Mouse (Mus musculus) kidney, postnatal 36 days (tissue): ENCODE data around the gene Mrpl52.

Experiments used
- DNase-seq, 2 experiments: peaks; one replicate each; pipeline ENCODE4 v3.0.0; 2021 to 2022; ENCODE audit warnings: mixed read lengths in 2 of 2

Gene Mrpl52

DNA sequence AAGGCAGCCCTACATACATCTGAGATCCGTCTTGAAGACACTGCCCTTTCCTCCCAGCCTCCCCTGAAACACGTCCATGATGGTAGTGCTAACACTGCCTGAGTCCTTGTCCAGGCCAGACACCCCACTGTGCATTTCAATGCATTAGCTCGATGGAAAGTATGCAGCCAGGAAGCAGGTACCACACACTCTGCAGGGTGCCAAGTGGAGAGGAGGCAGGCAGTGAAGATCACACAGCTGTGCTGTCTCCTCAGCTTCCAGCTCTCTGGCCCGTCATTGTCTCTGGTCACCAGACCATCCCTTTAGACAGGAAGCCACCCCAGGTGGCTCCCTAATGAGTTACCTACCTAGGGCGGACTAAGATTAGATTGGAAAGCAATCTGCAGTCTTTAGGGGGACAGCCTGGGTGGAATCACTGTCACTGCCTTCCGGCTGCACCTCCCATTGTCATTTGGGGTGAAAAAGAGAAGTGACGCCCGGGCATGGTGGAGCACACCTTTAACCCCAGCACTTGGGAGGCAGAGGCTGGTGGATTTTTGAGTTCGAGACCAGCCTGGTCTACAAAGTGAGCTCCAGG lies 14.6 kb upstream of the Mrpl52 start:
- DNase-seq, result no peak

DNA sequence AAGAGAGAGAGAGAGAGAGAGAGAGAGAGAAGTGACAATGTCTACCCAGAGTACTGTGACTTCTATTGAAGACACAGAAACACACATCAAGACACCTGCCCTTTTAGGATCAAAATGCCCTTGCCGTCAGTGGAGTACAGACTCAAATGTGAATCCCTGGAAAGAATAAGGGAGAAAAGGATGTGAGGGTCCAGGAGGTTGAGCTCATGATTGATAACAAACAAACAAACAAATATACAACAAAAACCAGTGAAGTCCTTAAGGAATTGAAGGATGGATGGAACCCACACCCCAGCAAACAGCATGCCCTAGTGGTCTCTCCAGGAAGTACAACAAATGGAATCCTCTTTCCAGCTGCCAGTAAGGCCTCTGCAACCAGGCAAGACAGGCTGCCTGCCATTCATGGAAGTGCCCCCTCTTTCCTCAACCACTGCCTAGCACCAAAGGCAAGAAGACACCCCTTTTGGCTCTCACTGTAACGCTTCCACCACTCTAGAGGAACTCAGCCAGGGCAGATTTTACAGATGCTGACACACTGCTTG lies 14.0 kb upstream of the Mrpl52 start:
- peak; percentile 75 to 82 for DNase-seq

DNA sequence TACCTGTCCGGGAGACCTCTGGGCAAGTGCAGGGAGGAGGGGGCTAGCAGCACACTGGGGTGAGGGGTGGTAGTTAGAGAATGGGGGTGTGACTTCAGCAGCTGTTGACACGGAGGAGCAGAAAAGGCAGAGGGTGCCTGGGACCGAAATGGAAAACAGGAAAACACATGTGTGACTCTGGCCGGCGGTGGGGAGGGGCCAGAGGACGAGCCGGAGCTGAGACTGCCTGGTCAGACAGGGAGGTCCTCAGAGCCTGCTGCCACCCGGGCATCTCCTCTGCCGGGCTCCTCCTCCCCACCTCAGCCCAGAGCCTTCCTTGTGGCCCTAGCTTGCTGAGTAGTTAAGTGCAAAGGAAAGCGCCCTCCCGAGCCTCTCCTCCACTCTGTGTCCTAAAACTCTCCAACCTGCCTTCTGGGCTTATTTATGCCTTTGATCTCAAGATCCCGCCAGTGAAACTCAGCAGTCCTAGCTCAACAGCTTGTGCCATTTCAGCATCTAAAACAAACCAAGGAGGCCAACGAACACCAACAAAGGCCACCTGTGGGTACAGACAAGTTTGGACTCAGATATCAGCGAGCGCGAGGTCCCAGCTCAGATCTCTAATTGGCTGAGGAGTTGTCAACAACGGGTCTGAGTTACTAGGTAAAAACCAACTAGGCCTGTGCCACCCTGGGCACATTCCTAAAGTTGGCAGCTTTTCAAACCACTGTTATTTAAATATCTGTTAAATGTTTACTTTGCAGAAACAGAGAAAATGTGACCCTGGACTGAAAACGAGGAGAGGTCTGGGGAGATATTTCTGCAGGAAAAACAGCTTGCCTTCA lies 12.6 kb upstream of the Mrpl52 start:
- peak; percentile 81 for DNase-seq

DNA sequence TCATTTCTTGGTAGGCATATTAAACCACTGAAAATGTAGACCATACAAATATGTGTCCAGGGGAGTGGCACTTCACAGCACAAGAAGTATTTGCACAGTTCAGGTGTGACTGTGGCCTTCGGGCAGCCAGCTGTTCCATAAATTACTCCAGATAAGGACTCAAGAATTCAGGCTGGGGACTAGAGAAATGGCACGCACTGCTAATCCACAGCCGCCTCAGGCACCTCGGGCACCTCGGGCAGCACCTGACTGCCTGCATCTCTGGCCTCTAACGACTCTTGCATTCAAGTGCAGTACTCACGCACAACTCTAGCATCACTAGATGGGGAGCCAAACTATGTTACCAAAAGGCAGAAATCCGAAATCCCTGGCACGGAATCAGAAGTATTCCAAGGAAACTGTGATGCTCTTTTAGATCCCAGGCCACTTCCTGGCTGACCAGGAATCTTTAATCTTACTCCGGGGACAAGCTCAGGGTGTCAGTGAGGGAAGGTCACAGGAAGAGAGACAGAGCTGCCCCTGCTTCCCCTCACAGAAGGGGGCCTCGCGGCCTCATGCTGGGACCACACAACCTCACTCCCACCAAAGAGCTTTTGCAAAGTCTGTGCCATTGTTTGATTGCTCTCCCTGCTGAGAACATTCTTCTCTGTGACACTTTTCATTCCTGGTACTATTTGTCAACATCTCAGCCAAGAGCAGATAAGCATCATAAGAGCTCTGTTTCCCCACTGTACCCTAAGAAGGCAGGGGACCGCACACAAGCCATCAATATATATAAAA lies 11.3 kb upstream of the Mrpl52 start:
- no peak for DNase-seq

DNA sequence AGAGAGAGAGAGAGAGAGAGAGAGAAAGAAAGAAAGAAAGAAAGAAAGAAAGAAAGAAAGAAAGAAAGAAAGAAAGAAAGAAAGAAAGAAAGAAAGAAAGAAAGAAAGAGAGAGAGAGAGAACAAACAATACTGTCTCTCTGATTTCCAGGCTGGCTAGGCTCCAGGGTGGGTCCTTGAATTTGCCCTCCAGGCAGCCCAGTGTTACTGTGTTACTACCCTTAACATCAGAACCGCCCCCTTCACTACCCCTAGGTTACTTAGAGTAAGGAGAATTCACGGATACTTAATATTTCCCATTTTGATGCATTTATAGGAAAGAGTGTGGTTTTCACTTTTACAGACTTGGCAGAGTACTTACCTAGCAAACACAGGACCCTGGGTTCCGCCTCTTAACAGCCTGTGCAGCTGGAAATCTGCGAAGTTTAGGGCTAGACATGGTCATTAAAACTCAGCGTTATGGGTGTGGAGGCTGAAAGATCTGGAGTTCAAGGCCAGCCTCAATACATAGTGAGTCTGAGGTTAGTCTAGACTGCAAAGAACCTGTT lies 10.4 kb upstream of the Mrpl52 start:
- DNase-seq, result no peak

DNA sequence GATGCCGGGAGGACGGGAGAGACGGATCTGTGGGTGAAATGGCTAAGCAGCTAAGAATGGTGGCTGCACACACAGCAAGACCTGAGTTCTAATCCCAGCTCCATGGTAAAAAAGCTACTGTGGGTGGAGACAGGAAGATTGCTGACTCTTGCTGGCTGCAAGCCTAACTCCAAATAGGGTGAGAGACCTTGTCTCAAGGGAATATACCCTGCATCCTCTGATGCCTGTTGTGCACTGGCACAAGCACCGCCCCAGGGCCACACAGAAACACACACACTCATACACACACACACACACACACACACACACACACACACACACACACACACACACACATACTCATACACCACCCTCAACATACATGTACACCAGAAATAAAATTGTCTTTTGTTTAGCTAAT lies 9.9 kb upstream of the Mrpl52 start:
- DNase-seq, result no peak

DNA sequence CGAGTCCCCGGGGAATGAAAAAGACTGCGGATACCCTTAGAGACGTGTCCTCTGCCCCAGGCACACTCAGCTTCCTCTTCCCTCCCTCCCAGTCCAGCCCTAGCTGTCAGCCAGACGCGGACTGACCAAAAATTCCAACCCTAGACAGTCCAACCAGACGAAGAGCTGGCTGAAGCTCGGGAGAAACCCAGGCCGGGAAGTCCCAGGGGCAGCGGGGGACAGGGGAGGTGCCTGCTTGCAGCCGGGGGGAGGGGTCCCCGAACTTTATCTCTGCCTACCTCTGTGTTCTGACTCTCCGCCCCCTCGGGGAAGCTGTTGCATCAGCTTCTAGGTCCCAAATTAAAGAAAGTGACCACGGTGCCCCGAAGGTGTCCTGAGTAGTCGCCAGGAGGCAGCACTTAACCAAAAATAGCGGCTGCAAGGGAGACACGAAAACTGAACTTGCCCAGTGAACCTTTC lies 9.1 kb upstream of the Mrpl52 start, which contains the start of gene Slc7a7:
Gene Slc7a7, minus strand, starts transcription at position 158 of the 459 bp plus-strand sequence.
- peak in 1 of 2 experiments; percentile 61 for DNase-seq

DNA sequence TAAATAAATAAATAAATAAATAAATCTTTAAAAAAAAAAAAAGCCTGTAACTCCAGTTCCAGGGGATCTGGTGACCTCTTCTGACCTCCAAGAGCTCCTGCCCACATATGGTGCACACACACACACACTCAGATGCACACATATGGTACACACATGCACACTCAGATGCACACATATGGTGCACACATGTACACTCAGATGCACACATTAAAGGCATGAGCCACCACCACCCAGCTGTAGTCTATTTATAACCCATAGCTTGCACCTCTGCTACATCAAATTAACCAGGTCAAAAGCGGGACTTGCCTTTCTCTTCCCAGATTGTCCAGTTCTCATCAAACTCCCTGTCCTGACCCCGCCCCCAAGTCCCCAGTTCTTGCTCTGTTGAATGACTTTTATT lies 5.7 kb upstream of the Mrpl52 start:
- no peak for DNase-seq

DNA sequence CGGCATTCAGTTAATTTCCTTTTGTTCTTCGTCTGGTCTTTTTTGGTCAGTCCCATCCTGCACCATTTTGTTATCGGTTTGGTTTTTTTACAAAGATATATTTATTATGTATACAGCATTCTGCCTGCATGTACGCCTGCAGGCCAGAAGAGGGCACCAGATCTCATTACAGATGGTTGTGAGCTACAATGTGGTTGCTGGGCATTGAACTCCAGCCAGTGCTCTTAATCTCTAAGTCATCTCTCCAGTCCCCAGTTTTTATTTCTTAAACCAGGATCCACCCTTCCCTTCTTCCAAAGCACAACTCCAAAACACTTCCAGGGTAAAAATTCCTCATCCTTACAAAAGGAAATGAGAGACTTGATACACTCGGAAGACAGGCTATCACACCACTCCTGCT lies 3.3 kb upstream of the Mrpl52 start:
- no peak for DNase-seq

DNA sequence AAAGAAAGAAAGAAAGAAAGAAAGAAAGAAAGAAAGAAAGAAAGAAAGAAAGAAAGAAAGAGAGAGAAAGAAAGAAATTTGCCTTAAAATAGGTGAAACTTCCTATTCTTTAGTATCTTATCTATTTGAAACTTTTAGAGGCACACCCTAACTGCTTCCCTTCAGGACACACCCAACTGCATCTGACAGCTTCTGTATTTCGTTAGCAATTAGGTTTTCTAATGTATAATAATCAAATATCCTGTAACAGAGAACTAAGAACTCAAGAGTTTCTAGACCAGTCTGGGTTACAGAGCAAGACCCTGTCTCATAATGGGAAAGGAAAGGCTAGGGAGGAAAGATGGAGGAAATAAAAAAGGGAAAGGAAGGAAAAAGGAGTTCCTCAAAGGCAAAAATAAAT lies 2.1 kb upstream of the Mrpl52 start:
- no peak for DNase-seq

DNA sequence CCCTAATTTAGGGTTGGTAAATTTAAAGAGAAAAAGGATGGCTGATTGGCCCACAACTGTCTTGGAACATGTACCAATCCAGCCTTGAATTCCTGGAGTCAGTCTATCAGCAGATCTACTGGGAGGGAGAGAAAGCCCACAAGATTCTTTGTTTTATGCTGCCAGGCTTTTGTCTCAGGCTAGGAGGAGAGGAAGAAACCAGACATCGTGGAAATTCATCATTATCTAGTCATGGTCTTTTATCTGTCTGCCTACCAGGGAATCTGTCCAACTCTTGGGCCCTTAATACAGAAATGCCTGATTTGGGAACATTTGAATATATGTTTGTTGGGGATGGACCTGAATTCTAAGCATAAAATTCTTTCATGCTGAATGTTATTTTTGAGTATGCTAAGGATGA lies 1.2 kb upstream of the Mrpl52 start:
- no peak for DNase-seq

DNA sequence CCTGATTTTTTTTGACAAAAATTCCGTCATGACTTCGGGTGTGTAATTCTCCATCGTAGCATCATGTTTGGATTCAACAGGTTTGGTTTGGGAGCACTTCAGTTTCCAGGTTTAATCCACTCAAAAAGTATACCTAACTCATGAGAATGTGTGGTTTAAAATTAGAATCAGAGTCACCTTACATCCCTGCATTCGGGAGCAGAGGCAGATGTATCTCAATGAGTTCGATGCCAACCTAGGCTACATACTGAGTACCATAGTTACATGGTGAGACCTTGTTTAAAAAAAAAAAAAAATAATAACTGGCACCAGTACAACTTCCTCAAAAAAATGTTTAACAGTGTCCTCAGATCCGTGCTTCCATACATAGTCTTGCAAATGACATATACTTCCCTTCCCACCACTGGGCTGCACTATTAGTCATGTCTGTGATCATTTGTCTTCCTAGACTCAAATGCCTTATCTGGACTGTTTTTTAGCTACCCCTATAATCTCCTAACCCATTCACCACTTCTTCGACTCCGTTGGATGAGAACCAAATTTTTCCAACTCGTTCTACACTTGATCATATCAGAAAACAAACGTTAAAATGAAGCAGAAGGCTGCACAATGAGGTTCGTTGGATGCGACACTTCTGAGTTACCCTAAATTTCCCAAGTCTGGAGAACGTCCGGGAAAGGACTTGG lies 563 bp upstream of the Mrpl52 start:
- no peak for DNase-seq

DNA sequence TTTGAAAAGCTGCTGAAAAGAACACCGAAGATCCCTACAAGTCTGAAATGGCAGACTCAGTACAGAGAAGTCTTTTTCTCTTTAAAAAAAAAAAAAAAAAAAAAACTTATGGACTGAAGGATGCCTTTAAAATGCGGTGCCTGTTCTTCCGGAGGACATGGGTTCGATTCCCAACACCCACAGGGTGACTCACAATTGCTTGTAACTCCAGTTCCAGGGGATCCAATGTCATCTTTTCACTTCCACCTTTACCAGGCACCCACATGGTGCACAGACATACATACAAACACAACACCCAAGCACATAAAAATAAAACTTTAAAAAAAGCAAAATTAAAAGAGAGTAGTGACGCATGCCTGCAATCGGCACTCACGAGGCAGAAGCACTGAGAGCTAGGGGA lies 987 bp downstream of the Mrpl52 start:
- no peak for DNase-seq

DNA sequence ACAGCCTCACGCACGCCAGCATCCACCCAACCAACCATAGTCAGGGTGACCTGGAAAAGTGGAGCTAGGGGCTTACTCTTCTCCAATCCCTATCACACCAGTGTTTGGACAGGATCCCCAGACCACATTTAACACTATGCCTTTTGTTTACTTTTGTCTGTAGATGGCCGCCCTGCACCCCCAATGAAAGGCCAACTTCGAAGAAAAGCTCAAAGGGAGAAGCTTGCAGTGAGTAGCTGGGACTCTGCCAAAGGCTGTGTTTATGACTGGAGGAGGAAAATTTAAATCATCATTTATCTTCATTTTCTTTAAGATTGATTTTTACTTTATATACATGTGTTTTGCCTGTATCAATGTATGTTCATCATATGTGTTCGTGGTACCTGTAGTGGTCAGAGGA lies 1.7 kb downstream of the Mrpl52 start:
- no peak for DNase-seq

DNA sequence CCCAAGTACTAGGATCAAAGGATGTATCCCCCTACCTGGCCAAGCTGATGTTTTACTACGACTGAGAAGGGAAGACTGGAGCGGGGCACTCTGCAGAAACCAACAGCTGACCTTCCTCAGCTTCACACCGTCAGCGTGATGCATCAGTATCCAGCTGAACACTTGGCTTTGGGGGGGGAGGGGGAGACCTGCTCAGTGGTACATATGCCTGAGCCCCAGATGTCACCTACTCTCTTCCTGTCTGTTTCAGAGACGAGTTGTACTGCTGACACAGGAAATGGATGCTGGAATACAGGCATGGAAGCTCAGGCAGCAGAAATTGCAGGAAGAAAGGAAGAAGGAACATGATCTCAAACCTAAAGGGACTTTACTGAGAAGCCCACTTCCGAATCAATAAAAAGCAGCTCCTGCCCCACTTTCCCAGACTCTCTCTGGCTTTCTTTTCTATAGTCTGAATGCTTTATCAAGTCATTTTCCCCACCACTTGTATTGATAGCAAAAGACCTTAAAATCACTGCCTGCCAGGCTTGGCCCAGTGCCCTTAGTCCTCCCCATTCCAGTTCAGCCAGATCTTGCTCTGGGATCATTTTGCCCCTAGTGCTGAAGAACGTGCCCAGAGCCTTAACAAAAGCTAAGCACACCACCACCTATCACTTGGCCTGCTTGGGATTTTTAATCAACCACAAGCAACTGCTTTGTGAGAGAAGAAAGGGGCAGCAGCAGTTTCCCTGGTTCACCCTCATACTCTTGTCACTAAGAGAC lies 2.8 kb downstream of the Mrpl52 start:
- no peak for DNase-seq

DNA sequence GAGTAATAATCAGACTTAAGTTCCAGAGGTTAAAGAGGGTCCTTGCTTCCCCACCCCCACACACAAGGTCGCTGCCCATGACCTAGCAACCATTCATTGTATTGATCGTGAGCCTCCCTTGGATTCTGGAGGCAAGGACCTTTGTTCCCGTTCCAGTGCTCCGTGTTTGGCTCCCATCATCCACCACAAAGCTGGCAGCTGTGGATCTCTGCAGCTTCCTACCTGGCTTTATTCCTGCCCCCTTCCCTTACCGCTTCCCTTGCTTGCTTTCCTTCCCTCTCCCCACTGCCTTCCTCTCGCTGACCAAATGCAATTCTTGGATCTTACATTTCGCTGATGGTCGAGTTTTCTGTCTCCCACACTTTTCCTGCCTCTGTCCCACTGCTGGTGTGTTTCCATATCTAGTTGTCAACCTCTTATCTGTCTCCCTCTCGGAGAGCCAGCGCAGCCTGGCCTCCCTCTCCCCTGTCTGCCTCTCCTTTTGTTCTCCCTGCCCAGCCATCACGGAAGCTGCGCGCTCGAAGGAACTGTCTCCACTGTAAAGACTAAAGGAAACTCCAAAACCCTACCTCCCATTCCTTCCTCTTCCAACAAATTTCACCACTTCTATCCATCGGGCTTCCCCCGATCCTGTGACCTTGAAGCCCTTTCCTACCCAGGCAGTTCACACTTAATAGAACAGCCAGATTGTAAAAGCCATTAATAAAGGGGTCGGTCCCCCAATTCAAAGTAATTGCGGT lies 3.9 kb downstream of the Mrpl52 start:
- DNase-seq, result no peak

DNA sequence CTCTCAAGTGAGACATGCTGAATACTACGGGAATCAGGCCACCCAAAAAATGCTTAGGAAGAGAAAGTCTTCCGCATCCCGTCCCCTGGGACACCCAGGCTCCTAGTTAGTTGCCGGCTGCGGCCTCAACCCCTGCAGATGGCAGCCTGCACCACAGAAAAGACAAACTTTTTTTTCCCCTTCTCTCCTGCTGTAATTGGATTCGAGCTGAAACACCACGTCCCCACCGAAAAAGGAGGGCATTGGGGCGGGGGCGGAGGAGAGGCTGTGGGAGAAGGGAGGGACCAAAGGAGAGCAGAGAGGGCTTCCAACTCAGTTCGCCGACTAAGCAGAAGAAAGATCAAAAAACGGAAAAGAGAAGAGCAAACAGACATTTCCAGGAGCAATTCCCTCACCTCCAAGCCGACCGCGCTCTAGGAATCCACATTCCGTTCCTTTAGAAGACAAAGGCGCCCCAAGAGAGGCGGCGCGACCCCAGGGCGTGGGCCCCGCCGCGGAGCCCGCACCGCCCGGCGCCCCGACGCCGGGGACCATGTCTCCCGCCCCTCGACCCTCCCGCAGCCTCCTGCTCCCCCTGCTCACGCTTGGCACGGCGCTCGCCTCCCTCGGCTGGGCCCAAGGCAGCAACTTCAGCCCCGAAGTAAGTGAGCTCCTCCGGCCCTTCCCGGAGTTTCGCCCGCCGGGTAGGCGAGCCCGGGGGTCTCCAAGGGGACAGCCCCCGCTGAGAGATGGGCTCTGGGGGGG lies 4.8 kb downstream of the Mrpl52 start, which contains the start of gene Mmp14:
Gene Mmp14, plus strand, starts transcription at position 279 of the 744 bp plus-strand sequence.
- peak; percentile 61 to 68 for DNase-seq

DNA sequence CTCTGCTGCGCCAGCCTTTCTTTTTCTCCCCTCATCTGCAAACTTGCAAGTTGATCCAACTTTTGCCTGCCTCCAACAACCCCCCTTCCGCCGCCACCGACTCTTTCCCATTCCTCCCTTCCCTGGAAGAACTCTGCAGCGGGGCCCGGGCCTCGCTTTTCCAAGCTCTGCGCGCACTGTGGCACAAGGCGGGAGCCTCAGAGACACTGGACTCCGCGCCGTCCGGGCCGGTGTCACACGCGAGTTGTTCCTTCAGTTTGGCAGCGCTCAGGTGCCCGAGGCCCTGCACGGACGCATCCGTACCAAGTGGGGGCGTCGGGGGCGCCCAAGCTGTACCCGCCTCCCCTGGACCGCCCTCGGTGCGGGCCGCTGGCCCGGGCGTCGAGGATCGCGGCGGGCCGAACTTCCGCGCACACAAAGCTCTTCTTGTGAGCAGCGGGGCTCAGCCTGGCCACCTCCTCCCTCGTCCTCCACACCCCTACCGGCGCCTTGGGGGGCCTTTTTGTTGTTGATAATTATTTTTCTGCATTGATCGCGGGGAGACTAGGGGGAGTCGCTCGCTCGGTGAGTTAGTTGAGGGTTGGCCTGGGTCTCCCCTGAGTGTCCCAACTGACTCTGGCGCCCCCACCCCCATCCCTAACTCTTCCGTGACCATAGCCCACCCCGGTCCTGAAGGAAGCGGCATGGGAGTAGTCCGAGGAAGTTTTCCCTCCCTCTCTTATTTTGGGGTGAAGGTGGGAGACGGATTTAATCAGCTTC lies 5.5 kb downstream of the Mrpl52 start:
- peak in 1 of 2 experiments; percentile 62 for DNase-seq
